Mouse (Mus musculus): ENCODE measurements around the gene Tnik.

Tnik gene

DNA sequence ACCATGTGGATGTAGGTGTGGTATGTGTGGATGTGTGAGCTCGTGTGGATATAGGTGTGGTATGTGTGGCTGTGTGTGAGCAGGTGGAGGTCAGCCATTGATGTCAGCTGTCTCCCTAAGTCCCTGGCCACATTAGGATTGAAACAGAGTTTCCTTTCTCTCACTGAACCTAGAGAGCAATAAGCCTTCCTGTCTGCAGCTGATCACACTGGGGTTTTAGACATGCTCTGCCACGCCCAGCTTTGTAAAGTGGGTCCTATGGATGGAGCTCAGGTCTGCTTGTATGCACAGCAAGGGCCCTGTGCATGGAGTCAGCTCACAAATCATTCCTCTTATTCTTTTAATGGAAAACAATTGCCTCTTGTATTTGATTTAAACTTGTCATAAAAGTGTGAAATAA is 95.4 kb downstream of the Tnik start:
- no peak for DNase-seq

DNA sequence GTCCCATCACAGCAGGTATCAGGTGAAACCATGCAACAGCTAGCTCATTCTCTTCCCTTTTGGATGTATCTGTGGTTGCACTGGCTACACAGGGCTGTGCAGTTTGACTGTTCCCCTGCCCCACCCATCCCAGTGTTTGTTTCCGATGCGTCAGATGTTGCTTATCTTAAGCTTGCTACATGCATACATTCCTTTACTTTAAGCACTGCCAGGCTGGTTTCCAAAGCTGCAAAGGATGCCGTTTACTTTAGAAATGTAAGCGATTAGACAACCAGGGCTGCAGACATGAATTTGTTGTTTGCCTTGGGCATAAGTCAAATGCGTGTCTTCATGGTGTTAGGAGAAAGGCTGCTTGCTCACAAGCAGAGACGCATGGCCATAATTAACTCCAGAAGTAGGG is 96.1 kb downstream of the Tnik start:
- no peak for DNase-seq

DNA sequence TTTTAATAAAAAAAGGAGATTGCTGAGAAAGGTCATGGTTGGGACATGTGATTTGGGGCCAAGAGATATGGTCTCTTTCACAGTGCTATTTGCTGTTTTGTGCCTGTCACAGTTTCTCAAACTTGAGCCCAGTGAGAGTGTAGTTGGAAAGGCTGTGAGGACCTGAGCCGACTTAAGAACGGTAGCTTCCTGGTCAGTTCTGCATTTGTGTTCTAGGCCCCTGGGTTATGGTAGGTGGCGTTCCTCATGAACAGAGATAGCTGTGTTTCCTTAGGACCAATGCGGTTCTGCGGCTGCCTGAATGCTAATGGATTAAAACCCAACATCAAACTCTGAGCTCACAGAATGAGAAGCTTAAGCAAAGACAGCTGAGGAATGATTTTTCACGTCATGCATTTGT is 98.0 kb downstream of the Tnik start:
- DNase-seq, result no peak

DNA sequence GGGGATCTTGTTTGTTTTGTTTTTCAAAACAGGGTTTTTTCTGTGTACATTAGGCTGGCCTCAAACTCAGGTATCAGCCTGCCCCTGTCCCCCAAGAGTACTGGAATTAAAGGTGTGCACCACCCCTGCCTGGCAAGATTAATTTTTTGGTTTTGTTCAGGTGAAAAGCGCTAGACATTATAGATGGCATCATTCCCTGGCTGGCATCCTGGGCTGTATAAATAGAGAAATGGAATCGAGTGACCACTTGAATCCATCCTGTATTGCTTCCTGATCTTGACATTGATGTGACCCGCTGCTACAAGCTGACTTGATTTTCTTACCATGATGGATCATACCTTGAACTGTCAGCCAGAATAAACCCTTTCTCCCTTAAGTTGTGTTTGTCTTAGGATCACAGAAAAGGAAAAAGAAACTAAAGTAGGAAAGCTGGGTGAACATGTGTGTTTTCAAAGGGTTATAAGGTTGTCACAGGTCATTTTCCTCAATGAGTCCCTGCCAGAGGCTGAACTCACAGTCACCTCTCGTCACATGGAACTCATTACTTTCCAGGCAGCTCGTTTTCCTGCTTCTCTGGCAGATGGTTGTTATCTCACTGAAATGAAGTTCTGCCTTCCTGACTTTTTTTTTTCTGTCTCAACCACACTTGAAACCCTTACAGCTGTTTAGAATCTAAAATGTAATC is 100.6 kb downstream of the Tnik start:
- DNase-seq, result no peak

DNA sequence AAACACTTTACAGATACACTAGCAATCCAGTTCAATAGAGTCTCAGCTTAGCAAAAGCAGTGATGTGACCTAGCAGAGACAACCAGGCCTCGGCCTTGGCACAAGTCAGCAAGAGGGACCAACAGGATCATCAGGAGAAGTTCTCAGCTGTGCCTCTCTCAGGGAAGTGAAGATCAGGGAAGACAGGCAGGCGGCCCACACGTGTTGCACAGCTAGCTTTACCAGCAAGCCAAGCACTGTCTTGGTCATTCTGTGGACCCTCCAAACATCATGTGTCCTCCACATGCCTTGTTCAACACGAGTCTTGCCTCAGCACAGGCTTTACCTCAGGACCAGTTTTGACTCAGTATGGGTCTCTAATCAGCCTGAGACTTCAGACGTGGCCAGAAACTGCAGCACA is 105.7 kb downstream of the Tnik start:
- no peak for DNase-seq

DNA sequence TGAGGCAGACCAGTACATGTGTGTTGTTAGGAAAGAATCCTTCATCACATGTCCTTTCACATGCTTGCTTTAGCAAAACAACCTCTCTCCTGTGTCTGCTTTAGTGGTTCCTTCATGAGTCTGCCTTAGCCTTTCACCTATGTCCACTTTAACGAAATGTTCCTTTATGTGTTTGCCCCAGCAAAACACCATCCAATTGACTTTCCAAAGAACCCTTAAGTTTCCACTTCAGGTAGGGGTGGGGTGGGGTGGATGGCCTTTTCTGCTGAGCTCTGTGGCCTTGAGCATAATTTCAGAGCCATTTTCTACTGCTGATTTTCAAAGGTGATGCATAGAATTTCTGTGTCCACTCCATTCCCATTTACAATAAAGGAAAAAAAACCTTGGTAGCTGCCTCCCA is 106.3 kb downstream of the Tnik start:
- DNase-seq, result no peak

DNA sequence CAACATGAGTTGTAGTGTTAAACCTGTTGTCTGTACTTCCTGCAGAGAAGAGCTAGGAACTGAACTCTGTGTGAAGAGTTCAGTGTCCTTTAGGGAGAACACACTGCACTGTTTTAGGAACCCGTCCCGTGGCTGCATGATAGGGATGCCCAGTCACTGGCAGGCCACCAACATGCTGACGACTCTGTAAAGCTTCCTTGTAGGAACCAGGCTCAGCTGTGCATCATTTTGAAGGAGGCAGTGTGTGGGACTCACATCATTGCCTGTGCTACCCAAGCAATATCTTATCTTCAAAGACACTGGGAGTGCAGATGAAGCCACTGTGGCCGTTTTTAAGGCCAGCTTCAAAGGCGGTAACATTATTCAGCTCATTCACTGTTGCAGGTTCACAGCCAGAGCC is 106.7 kb downstream of the Tnik start:
- DNase-seq, result peak; percentile 58 to 73

DNA sequence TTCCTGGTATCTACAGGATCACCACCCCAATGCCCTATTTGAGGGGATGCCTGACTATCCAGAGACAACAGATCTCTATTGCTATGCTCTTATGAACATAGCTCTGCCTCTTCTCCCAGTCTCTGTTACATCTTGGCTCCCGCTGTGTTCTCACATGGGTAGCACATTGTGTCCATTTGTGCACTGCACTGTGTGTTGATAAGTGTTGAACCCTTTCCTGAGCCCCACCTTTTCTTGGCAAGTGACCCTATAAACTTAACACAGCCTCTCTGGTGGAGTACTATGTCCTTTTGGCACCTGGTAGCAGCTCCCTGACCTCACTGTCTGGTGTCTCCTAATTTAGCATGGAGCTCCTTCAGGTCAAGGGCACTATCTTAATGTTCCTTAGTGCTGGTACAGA is 108.6 kb downstream of the Tnik start:
- DNase-seq, result no peak

DNA sequence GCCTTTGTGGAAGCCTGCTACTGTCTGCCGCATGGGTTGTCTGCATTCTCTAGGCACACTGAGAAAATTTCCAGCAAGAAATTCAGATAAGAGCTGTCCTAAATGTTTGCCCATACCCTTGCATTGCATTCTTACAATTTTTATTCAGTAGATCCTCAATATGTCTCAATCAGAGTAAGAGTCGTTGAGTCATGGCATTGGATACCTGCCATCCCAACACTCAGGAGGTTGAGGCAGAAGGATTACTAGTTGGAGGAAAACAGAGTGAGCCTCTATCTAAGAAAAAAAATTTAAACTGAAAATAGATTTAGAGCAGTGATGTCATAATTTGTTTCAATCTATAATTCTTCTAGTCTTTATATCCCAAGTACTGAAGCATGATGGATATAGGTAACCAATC is 109.4 kb downstream of the Tnik start:
- DNase-seq, result no peak

DNA sequence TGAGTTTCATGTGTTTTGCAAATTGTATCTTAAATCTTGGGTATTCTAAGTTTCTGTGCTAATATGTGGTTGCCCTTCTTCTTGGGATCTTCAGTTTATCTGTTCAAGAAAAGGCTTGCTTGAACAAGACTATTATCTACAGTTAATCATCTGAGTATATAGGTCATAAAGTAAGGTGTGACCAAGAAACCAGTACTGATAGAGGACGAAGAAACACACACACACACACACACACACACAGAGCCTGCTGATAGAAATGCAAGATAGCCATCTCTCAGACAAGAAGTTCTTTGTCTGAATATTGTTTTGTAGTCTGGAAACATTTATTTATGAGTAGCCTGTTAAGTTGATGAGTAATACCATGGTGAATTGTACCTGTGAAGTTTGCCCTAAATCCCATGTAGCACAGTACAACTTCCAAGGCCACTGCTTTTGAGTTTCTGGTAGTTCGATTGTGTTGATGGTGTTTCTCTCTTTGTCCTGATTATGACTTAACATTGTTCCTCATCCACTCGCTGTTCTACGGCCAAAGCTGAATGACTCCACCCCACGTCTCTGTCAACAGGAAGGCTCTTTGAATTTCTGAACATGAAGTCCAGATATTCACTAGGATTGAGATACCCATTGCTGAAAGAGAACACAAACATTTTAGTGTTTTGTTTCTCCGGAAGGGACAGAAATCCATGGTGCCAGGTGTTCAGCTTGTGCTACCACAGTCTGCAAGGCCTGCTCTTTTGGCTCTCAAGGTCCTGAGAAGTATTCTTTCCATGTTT is 111.9 kb downstream of the Tnik start:
- no peak for DNase-seq

DNA sequence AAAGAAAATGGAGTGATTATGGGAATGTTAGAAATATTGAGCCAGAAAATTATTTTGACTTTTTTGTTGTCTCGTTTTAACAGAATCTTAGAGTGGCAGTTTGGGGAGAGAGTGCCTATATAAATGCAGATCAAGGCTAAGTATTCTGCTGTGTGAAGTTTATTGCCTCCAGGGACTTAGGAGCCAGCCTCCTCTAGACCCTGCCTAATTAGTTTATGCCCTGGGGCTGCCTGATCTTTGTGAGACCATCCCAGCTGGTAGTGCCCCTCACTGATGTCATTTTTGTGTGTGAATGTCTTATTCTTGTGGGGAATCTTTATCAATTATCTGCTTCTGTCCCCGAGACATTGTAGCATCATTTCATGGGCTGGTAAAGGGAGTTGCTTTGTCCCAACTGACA is 117.2 kb downstream of the Tnik start:
- DNase-seq, result no peak

DNA sequence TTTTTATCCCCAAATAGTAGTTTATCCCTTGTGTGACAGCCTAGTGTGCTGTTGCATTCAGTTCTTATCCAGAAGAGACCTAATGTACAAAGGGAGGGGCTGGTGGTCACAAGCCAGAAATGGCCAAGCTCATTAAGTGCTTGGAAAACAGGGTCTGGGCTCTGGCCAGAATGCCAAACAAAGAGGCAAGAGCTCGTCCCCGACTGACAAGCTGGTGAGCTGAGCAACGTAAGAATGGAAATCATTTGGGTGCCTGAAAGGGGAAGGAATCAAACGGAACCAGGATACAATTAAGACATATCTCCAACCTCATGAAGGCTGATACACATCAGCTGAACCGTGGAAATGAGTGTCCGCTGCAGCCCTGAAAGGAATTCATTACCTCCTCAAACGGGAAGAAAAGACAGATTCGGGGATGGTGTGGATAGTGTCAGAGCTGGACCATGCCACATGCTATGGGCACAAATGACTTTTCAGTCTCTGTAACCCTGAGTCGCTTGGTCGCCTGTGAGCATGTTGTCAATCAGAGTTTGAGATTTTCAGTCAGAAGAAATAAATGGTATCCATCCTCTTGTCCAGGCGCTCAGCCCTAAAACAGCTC is 120.6 kb downstream of the Tnik start:
- peak in 1 of 2 experiments; percentile 54 for DNase-seq

DNA sequence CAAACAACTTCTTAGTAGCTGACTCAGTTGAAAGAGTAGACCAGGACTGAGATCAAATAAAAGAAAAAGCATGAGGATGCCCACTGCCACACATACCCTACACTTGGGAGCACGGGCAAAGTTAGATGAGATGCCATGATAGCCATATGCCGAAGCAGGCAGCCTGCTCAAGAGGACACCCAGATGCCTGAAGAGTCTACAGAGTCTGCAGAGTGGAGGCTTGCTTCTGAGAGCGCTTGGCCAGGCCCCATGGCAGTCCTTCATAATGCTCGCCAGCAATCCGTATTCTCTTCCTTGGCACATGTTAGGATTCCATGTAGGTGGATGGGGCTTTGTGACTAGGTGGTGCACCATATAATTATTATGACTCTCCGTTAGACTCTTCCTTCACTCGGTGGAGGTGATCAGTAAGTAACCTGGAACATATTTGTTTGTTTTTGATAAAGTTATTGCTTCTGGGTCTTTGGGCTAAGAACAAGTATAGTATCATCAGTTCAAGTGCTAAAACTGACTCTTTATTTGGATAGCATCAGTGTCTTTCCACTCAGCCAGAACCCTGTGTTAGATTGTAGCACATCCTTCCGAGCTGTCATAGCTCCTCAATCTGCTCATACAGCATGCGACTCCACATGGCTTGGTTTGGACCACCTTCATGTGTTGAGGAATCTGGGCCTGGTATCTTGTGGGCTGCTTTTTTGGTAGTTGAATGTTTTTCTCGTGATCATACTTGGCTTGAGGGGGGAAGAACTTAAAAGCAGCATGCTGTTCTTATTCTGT is 122.4 kb downstream of the Tnik start:
- no peak for DNase-seq

DNA sequence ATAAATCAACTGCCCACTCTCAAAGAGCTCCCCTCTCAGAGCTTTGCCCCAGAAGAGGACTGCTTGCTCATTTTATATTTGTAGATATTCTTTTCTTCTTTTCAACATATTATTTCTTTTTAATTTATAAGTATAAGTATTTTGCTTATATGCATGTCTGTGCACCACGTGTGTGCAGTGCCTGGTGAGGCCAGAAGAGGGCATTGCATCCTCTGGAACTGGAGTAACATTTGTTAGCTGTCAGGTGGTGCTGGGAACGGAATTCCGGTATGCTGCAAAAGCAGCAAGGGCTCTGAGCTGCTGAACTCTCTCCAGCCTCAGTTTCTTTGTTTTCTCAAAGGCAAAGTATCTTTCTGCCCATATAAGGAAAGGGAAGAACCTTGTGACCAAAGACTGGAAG is 125.5 kb downstream of the Tnik start:
- no peak for DNase-seq

DNA sequence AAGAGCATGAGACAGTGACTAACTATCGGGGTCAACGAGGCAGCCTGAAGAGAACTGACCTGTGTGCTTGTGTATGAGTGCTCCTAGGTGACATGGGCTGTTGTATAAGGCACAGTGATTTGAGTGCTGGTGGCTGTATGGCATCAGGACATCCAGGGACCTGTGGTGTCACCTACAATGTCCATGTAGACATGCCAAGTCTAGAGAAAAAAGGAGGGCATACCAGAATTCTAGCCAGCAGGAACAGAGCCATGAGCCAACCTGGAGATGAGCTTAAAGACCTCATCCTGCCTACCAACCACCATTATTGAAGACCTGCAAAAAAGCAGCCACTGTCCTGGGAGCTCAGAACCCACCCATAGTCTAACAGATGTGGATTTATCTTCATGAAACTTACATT is 127.2 kb downstream of the Tnik start:
- DNase-seq, result peak in 1 of 2 experiments; percentile 64

DNA sequence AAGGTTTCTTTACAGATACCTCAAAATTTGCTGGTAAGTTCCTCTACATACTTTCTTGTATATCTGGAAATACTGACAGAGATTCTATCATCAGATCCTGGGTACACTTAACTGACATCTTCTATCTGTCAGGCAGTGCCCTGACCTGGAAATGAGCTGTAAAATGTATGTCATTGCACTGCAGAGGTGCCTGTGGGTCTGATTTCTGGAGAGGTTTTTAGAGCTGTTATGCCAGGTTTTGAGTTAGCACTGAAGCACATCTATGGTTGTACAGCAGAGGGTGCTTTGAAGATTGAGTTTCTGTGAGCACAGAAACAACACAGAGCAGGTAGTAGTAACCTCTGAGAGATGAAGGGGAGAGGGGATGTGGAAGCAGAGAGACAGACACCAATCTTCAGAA is 129.5 kb downstream of the Tnik start:
- no peak for DNase-seq

DNA sequence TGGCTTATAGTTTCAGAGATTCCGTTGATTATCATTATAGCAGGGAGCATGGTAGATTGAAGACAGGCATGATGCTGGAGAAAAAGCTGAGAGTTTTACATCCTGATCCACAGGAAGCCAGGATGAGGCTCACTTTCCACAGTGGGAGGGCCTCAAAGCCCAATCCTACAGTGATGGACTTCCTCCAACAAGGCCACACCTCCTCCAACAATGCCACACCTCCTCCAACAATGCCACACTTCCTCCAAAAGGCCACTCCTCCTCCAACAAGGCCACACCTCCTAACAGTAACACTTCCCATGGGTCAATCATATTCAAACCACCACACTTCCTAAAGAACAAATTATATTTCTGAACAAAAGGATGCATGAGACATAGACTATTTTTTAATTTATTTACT is 135.8 kb downstream of the Tnik start:
- DNase-seq, result no peak

DNA sequence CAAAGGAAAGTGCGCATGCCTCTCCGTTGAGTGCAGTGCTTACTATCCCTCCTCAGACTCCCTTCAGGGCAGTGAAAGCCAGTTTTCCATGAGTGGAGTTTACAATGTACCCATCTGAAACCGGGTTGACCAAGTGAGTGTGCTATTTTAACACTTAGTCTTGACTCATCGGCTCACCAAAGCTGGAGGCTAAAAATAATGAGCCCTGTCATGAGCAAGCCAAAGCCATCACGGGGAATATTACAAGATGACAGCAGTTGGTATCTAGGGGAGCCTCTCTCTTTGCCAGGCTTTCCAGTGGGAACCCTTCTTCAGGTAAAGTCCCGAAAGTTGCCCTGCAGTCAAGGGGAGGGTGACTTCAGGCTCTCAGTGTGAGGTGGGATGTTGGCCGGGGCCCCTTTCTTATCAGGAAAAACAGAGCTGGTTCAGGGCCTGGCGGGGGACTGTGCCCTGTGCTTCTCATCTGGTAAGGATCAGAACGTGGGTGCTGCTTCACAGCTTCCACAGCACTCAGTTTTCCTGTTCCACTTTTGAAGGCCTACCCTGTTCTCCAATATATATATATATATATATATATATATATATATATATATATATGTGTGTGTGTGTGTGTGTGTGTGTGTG is 136.7 kb downstream of the Tnik start:
- peak; percentile 53 to 55 for DNase-seq

DNA sequence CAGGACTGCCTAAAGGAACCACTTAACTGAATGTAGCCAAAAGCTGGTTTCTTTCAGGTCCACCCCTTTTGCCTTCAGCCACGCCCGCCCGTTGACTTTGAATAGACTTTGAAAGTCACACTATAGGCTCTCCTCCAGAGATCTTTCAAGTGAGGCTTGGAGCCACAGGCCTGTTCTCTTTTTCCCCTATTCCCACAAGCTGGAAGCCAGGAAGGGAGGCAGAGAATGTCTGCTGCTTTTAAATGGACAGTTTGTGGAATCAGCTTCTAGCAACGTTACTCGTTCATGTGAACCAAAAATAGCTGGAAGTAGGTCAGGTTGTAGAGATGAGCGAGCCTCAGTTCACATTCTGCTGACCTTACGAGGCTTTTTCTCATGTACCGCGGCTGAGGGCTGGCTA is 138.3 kb downstream of the Tnik start:
- DNase-seq, result no peak

DNA sequence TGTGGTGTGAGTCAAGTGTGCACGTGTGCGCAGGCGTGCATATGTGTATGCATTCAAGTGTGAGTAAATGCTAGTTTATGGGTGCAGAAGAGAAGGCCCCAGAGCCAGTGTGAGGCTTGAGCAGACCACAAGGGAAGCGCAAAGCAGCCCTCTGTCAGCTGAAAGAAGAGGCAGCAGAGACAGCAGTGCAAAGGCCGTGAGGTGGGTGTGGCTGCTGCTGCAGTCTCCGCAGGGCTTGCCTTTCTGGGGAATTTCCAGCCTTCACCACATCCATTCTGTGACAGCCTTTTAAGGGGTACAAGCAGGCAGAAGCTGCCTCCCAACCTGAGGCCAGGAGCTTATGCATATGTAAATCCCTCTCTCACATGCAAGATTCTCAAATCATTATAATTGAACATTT is 139.2 kb downstream of the Tnik start:
- DNase-seq, result peak; percentile 48 to 56

DNA sequence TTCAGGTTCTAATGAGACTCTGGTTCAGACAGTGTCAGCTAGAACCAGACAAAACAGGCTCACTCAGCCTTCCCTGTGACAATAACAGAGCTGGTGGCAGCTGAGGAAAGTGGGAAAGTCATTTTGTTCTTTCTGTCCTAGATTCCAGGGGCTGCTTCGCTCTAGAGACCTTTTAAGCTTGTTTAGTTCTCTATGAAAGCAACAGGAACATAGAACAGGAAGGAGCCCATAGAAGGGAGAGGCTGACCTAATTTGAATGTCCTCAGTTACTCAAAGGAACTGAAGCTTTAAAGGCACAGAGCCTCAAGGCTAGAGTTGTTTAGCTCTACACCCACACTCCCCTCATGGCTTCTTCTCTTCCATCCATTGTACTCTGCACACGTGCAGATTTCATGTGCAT is 142.4 kb downstream of the Tnik start:
- DNase-seq, result no peak

DNA sequence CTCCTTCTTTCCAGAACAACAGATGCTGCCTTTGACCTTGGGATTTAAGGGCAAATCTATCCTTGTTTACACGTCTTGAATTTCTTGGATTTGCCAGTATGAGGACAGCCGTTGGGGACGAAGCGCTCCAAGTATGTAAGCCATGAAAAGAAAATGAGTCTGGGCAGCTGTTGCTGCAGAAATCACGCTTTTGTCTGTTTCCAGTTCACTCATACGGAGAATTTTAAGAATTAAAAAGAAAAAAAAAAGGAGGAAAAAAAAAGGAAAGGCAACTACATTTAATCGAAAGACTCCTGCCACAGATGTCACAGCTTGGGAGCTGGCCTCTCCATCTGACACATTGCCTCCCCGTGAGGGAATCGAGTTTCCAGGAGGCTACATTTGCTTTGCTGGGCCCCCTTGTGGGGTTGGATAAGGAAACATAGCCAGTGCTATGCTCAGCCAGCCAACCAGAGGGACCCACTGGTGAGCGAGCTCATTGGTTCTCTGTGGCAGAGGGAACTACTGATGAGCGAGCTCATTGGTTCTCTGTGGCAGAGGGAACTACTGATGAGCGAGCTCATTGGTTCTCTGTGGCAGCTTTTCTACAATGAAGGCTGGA is 145.9 kb downstream of the Tnik start:
- DNase-seq, result peak; percentile 78 to 80

DNA sequence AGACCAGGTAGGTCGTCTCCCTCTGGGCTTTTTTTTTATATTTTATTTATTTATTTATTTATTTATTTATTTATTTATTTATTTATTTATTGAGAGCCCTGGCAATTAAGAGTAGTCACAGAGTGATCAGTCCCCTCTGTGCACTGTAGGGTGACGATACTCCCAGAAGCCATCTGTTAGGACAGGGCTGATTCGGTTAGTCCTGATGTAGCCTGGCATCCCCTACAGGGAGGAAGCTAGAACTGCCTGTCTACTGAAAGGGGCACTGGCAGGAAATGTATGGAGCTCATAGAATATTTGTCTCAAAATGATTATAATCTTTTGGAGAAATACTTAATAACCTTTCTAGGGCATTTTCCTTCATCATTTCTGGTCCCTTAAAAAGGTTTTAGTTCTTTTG is 147.3 kb downstream of the Tnik start:
- DNase-seq, result peak in 1 of 2 experiments; percentile 43
